Mouse (Mus musculus): ENCODE data around the gene Drp2. TPM values are rescaled to one million over a fixed set of nuclear protein-coding genes. Genes with fewer than 3 reads are reported as not detected.

Gene Drp2
- 10 to 100 TPM; 53.0 to 66.3 TPM for total RNA-seq (2021)

DNA sequence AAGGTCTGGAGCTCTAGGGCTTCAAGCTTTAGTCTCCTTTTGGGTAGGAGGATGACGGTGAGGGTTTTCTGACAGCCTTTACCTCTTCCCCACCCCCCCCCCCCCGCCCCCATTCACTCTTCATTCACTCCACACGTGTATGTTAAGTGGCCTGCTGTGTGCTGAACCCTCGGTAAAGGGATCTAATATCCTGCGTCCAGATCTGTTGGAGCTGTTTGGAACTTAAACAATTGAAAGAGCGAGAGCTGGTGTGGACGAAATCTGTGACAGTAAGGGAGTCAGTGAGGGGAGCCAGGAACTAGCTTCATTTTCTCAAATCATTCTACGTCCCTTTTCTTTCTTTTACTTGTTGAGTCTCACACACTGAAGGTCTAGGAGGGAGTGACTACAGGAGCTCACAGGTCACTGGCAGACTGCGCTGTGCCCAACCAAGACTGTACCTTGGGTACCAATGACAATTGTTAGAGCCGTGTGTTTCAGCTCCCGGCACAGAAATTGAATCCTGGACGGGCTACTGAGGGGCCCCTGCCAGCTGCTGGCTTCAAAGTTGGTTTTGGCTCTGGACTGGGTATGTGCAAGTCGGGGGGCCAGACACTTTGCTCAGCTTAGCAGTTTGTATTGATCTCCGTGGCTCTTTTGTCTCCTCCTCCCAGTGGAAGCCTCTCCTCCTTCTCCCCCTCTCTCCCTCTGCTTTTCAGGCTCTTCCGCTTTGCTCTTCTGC, at the start of gene Drp2:
Gene Drp2, plus strand, starts transcription at position 689 of the 721 bp plus-strand sequence.
- intact Hi-C loops (cut with DNase I) = no loop called here
- no peak for DNase-seq (ENCODE audit: low spot score in 2 of 2)

DNA sequence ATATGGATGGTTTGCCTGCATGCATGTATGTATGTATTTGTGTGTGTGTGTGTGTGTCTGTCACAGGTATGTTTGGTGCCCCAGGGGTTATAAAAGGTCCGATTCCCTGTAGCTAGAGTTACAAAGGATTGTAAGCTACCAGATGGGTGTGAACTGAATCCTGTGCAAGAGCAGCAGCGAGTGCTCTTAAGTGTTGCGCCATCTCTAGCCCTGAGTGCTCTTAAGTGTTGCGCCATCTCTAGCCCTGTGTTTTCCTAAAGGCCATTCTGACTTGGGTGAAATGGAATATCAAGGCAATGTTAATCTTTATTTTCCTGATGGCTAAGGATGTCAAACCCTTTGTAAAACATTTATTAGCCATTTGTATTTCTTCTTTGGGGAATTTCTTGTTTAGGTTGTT, 45.0 kb upstream of the Drp2 start:
- intact Hi-C loops (cut with DNase I) = no loop called here
- no peak for DNase-seq (ENCODE audit: low spot score in 2 of 2)

DNA sequence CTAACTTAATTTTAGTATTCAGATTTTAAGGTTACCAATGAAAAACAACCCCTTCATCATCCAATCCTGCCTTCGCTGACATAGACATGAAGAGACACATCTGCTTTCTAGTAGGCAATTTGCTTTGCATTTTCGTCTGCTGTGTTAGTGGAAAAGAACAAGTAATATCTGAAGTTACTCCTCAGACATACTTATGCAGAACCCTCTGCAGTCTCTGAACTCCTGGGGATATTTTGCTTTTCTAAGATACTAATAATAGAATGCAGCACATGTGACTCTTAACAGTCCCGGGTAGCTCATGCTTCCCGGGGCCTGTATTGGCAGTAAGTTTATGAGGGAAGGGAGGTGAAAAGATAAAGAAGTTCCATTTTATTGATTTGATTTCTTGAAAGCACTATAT, 42.2 kb upstream of the Drp2 start:
- intact Hi-C loops (cut with DNase I) = no loop called here
- no peak for DNase-seq (ENCODE audit: low spot score in 2 of 2)

DNA sequence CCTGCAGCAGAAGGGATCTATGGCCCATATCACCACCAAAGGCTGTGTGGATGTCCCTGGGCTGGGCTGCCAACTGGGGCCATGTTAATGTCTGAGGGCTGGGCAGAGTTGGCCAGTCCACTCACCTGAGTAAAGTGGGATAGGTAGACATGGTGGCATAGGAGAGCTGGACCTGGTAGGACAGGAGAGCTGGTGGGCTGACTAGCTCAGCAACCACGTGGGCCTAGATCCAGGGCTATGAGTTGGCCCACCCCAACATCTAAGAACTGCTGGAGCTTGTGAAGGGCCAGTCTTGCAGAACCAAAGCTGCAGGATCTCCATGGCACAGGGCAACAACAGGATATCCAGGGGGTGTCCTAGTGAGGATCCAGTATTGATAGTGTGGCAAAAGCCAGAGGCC, 38.9 kb upstream of the Drp2 start:
- intact Hi-C loops (cut with DNase I) = no loop called here
- DNase-seq (ENCODE audit: low spot score in 2 of 2) = no peak

DNA sequence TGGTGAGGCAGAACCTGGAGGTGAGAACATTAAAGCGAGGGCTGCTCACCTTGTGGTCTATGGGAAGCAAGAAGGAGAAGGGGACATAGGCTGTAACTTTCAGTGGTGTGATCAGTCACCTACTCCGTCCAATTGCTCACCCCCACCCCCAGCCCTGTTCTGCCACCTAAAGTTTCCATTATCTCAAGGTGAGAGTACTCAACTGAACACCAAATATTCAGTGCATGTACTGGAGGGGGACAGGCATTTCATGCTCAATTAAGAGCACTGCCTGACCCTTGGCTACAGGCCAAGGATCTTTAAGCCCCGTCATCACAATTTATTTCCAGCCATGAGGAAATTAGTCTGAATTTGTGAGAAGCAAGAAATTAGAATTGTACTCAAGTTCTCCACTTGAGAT, 37.8 kb upstream of the Drp2 start:
- intact Hi-C loops (cut with DNase I) = no loop called here
- DNase-seq (ENCODE audit: low spot score in 2 of 2) = no peak

DNA sequence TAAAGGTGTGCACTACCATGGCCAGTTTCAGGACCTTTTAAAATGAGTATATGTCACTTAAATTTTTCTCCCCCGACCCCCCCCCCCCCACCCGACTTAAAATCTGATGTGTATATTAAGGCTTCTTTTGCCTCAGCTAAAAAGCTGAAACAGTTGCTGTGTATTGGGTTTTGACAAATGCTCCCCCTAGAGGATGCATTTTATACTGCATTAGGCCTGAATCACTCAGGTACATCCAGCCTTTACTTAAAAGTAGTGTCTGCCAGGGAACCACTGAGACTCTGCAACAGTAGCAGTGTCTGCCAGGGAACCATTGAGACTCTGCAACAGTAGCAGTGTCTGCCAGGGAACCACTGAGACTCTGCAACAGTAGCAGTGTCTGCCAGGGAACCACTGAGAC, 33.1 kb upstream of the Drp2 start:
- no peak for DNase-seq (ENCODE audit: low spot score in 2 of 2)
- intact Hi-C loops (cut with DNase I) = no loop called here

- no peak for DNase-seq (ENCODE audit: low spot score in 2 of 2)
- intact Hi-C loops (cut with DNase I) = no loop called here
Measured at GRCm38 (mm10) chrX:134374190-134374589, 30.2 kb upstream of the Drp2 start.

- intact Hi-C loops (cut with DNase I) = no loop called here
Measured at GRCm38 (mm10) chrX:134384896-134385295, 19.5 kb upstream of the Drp2 start.

GRCm38 (mm10) chrX:134398972-134399371, 5.4 kb upstream of the Drp2 start:
- intact Hi-C loops (cut with DNase I) = no loop called here
- no peak for DNase-seq (ENCODE audit: low spot score in 2 of 2)

More at GRCm38 (mm10) chrX:134384896-134385295, 19.5 kb upstream of the Drp2 start:
- DNase-seq (ENCODE audit: low spot score in 2 of 2) = no peak

GRCm38 (mm10) chrX:134404584-134404955, 219 bp downstream of the Drp2 start:
- intact Hi-C loops (cut with DNase I) = no loop called here
- DNase-seq (ENCODE audit: low spot score in 2 of 2) = peak; percentile 40 to 47

- intact Hi-C loops (cut with DNase I) = no loop called here
- no peak for DNase-seq (ENCODE audit: low spot score in 2 of 2)
Measured at GRCm38 (mm10) chrX:134409354-134409900, 5.1 kb downstream of the Drp2 start.

GRCm38 (mm10) chrX:134412096-134412495, 7.7 kb downstream of the Drp2 start:
- no peak for DNase-seq (ENCODE audit: low spot score in 2 of 2)

DNA sequence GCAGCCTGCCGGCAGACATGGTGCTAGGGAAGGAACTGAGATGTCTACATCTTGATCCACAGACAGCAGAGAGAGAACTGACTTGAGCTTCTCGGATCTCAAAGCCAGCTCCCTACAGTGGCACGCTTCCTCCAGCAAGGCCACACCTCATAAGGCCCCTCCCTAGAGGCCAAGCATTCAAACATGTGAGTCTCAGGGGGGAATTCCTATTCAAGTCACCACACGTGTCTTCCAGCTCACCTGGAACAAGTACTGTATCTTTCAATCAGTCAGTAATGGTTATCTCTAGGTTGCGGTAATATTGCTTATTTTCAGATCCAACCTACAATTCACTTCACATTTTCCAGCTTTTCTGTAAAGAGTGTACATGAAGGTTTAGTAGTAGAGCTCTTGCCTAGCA, 15.7 kb downstream of the Drp2 start:
- no peak for DNase-seq (ENCODE audit: low spot score in 2 of 2)
- intact Hi-C loops (cut with DNase I) = no loop called here

More at GRCm38 (mm10) chrX:134412096-134412495, 7.7 kb downstream of the Drp2 start:
- intact Hi-C loops (cut with DNase I) = no loop called here

GRCm38 (mm10) chrX:134424263-134424662, 19.9 kb downstream of the Drp2 start:
- intact Hi-C loops (cut with DNase I) = no loop called here
- DNase-seq (ENCODE audit: low spot score in 2 of 2) = no peak

- no peak for DNase-seq (ENCODE audit: low spot score in 2 of 2)
- intact Hi-C loops (cut with DNase I) = no loop called here
Measured at GRCm38 (mm10) chrX:134425798-134426197, 21.4 kb downstream of the Drp2 start.

GRCm38 (mm10) chrX:134426819-134427218, 22.5 kb downstream of the Drp2 start:
- intact Hi-C loops (cut with DNase I) = no loop called here
- no peak for DNase-seq (ENCODE audit: low spot score in 2 of 2)

DNA sequence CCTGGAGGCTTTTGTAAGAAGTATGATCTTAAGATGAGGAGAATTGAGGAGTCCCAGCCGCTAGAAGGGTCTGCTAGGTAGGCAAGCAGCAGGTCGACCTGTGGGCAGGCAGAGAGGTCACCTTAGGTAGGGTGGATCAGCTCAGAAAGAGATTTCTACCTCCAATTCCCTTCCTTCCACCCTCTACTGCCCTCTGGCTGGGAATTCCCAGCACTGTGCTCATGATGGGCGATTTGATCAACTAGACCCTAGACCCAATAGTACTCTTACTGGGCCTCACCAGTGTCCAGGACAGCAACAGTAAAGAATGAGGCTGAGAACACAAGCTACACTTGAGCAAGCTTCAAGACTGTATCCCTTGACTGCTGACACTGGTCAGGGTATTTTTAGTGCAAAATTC, 23.0 kb downstream of the Drp2 start:
- DNase-seq (ENCODE audit: low spot score in 2 of 2) = no peak
- intact Hi-C loops (cut with DNase I) = no loop called here

DNA sequence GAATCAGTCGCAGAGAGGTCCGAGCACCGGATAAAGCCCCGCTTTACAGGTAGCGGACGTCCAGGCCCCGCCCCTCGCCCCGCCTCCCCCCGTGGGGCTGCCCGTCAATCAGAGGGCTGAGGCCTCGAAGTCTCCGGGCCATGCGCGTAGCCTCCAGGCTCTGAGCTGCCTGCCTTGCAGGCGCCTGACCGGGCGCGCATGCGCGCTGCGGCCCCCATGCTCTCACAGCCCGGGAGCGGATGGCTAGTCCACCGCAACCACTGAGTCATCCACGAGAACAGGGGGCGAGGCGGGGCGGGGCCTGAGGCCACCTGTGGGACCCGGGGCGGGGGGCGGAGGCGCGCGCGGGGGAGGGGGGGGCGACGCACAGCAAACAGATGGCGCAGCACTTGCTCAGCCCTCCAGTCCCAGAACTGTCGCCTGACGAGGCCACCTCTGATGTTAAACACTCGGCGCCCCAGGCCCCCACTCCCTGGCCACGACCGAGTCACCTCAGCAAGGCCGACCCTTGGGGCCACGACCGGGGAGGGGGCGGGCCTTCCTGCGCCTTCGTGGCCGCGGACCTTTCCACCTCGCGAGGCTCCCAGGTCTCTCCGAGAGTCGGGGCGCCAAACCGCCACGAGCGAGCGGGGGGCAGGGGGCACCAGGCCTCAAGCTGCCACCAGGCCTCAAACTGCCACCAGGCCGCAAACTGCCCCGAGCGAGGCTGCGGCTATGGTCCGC, 70.8 kb downstream of the Drp2 start:
- no peak for DNase-seq (ENCODE audit: low spot score in 2 of 2)
- intact Hi-C loops (cut with DNase I) = no loop called here

GRCm38 (mm10) chrX:134476290-134476689, 71.9 kb downstream of the Drp2 start, which contains the start of gene Taf7l:
Gene Taf7l, minus strand, starts transcription at chrX:134476490.
- intact Hi-C loops (cut with DNase I) = no loop called here
- DNase-seq (ENCODE audit: low spot score in 2 of 2) = no peak

DNA sequence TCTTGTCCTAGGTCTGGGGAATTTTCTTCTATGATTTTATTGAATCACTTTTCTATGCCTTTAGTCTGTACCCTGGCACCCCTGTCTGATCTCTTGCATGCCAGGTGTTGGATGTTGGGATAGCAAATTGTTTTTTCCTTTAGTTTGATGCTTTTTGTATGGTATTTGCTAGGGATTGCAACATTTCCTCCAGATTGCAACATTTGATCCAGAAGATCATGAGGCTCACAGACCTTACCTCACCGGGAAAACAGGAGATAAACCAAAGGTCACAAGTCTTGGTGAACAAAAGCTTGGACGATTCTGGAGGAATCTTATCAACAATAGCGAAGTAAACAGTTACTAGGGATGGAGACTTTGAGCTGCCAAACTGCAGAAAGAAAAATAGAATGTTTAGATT, 77.4 kb downstream of the Drp2 start:
- no peak for DNase-seq (ENCODE audit: low spot score in 2 of 2)
- intact Hi-C loops (cut with DNase I) = no loop called here

DNA sequence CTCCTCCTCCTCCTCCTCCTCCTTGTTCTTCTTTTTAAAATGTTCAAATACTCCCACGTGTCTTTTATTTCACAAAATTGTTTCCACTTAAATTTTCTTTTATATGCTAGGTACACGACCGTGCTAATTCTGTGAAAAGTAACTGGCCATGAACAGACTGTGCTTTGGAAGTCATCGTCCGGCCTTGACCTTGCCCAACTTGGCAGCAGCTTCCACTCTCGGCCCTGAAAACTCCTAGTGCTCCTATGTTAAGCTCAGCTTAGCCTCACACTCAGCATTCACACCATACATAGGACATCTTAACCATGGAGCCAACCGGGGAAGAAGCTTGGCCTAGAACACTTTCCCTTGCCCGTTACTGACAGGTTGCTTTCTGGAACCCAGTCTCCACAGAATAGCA, 96.3 kb downstream of the Drp2 start:
- intact Hi-C loops (cut with DNase I) = no loop called here

More for the DNA sequence above, 96.3 kb downstream of the Drp2 start:
- no peak for DNase-seq (ENCODE audit: low spot score in 2 of 2)
